Mouse (Mus musculus) frontal cortex, adult (tissue): ENCODE data around the gene Swi5.
"Not testable (repeated sequence)": the region's sequence is repeated elsewhere in the genome, so short reads cannot be mapped to it uniquely, and the experiment has no call there.

Experiments
- ATAC-seq: cut with Nextera tagmentation; 2 replicates; pipeline ENCODE4 v1.9.2; 2017; ENCODE audit warnings: mild to moderate bottlenecking, moderate library complexity, mixed read lengths; ENCODE audit not compliant: low TSS enrichment

Gene Swi5

GRCm38 (mm10) chr2:32311443-32312317 lies 23.8 kb upstream of the Swi5 start:
- no peak for ATAC-seq

DNA sequence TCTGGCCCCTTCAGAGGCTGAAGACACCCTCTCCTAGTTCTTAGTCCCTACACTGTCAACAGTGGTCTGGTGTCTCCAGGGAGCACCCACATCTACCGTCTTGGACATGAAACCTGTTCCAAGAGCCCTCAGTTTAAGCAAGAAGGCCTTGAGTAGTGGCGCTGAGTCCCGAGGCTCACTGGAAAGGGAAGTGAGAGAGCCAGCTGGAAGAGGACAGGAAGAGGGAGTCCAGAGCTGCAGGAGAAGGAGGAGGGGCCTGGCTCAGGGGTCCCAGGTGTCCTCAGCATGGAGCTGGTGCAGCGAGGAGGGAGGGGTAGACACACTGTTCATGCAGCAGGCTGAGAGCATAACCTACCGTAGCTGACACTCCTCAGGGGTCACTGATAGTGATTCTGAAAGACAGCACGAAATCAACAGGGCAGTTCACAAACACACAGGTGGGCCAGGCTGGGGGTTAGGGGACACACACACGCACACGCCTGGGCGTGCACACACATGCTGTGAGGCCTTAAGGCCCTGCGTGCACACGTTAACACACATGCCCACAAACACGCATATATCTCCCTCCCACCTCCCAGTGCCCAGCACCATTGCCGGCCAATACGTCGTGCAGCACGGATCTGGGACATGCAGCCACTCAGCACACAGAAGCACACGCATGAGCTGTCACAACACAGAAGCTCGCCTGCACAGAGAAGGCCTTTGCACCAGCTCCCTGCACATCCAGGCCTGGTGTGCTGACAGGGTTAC lies 22.4 kb upstream of the Swi5 start:
- no peak for ATAC-seq

GRCm38 (mm10) chr2:32308870-32309568 lies 21.1 kb upstream of the Swi5 start:
- ATAC-seq: no peak

- peak; percentile 29; the same call in 1 of the 2 replicates for ATAC-seq
Measured at GRCm38 (mm10) chr2:32307941-32308760, 20.3 kb upstream of the Swi5 start.

DNA sequence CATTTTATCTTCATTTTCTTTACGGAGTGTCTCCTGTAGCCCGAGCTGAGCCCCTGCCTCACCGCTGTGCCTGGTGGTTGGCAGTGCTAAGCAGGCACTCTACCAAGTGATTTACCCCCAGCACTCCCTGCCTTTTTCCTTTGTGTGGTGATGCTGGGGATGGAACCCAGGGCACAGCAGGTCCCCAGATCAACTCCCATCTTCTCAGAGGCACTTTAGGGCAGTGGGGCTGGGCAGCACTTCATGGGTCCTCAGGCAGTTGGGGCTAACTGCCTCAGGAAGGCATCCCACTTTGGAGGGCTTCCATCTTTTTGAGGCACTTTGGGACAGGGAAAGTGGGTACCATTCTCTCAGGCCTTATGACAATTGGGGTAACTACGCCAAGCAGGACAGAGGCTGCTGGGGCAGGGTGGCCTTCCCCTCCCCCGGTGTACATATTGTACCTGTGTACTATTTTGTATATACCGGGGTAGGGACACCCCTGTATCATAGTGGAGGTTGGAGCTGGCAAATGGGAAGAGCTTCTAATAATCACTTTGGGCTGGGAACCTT lies 19.4 kb upstream of the Swi5 start:
- ATAC-seq: no peak

DNA sequence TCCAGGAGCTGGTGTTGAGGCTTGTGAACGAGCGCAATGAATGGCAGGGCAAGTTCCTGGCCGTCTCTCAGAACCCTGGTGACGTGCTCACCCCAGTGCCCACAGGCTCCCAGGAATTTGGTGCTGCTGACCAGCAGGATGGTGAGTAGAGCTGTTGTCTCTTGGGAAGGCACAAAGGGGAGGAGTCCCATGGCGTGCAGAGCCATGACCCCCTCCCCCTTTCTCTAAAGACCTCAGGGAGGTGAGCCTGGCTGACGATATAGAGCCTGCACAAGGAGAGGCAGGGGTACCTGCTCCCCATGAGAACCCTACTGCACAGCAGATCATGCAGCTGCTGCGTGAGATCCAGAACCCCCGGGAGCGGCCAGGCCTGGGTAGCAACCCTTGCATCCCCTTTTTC lies 18.3 kb upstream of the Swi5 start:
- no peak for ATAC-seq

DNA sequence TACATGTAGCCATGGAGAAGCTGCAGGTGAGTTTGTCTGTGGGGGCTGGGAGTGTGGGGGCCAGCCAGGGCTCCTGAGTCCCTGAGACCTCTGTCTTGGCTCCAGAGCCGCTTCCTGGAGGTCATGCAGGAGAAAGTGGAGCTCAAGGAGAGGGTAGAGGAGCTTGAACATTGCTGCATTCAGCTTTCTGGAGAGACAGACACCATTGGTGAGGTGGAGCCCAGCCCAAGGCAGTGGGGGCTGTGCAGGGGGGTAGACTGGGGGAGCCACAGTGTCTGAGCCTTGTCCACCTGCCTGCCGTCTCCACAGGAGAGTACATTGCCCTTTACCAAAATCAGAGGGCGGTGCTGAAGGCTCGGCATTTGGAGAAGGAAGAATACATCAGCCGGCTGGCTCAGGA lies 17.8 kb upstream of the Swi5 start:
- no peak for ATAC-seq

DNA sequence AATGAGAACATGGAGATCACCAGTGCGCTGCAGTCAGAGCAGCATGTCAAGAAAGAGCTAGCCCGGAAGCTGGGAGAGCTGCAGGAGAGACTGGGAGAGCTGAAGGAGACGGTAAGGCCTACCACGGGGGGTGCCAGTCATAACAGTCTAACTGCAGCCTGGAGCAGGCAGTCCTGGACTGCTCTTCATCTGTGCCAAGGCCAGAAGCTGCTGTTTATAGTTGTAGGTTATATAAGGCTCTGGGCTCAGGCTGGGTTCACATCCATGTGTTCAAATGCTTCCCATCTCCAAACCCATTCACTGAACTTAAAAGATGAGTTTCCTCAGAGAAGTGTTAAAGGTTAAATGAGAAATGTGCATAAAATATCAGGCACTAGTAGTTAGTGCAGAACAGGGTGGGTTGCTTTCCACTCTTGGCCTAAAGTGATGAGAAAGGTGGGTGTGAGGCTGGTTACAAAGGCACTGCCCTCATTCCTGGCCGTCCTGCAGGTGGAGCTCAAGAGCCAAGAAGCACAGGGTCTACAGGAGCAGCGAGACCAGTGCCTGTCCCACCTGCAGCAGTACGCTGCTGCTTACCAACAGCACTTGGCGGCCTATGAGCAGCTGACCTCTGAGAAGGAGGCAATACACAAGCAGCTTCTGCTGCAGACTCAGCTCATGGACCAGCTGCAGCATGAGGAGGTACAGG lies 16.4 kb upstream of the Swi5 start:
- peak; percentile 25 for ATAC-seq

DNA sequence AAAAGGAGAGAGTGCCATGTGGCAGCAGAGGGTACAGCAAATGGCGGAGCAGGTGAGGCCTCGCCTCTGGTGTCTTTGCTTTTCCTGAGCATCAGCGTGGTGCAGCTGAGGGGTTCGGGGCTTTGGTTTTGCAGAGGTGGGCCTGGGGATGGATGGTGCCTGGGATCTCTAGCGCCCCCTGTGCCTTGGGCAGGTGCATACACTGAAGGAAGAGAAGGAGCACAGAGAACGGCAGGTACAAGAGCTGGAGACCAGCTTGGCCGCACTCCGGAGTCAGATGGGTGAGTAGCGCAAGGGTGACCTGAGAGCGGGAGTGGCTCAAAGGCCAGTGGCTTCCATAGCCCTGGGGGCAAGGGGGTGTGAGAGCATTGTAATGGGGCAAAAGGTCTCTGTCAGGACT lies 15.1 kb upstream of the Swi5 start:
- no peak for ATAC-seq

- peak; percentile 51; the same call in 1 of the 2 replicates for ATAC-seq
Measured at GRCm38 (mm10) chr2:32299469-32299868, 11.6 kb upstream of the Swi5 start.

GRCm38 (mm10) chr2:32295842-32296241 lies 8.0 kb upstream of the Swi5 start:
- not testable (repeated sequence) for ATAC-seq

DNA sequence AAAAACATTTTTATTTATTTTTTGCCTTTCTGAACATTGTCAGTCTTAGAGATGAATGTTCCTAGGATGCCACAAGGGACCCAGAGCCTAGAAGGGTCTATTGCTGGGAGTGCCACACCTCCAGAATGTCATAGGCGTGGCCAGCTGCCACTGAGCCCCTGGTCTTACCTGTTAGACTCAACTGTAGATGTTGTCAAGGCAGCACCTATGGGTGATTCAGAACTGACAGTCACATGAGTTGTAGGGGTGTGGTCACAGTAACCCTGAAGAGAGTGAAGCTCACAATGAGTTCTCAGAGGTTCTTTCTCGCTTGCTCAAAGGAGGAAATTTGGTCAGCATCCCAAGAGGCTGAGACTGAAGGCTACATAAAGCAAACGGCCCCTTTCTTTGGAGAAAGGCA lies 7.4 kb upstream of the Swi5 start:
- ATAC-seq: no peak

GRCm38 (mm10) chr2:32294348-32294747 lies 6.5 kb upstream of the Swi5 start:
- no peak for ATAC-seq

DNA sequence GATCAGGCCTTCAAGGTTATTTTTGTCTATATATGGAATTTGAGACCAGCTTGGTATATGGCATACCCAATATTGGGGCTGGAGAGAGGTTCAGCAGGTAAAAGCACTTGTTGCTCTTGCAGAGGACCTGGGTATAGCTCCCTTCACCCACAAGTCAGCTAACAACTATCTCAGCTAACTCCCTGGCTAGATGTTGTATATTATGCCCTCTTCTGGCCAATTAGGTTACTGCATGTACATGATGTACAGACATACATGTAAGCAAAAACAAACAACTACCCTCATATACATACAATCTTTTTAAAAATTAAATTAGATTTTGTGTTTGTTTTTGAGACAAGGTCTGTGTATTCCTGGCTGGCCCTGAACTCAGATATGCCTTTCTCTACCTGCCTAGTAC lies 1.7 kb upstream of the Swi5 start:
- ATAC-seq: no peak

- ATAC-seq: no peak
Measured at GRCm38 (mm10) chr2:32288371-32288931, 576 bp upstream of the Swi5 start.

DNA sequence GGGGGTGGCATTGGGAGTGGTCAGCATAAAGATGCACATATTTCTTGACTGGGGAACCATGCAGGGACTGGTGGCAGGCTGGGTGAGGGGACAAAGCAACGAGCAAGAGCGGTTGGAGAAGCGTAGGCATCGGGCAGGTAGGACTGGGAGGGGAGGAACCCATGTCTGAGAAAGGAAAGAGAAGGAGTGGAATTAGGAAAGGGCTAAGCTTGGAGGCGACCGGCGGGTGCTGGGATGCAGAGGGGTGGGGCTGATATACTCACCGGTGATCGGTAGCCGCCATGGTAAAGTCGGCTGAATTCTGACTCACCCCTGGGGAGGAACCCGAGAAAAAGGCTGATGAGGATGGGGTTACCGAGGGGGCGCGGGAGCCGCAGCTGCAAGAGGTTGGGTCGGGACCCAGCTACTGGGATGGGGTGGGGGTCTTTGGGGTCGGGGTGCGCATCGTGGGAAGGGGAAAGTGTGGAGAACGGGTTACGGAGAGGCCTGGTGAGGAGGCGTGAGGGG lies 488 bp downstream of the Swi5 start, which contains the start of gene Golga2:
Gene Golga2, plus strand, starts transcription at position 51 of the 507 bp plus-strand sequence.
- no peak for ATAC-seq

- no peak for ATAC-seq
Measured at GRCm38 (mm10) chr2:32283986-32284385, 3.9 kb downstream of the Swi5 start.

DNA sequence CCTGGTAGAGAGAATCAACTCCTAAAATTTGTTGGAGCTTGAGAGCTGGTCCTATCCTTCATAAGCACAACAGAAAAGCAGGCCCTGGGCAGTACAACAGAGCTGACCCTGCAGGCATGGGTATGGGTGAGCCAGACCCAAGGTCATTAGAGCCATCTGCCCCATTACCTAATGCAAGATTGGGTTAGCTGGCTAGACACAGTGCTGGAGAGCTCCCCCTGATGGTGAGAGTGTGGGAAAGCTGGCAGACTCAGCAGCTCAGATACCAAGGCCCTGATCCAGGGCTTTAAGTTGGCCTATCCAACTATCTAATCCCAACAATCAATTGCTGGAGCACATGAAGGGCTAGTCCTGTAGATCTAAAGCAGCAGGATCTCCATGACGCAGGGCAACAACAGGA lies 5.1 kb downstream of the Swi5 start:
- peak; percentile 68; the same call in 1 of the 2 replicates for ATAC-seq

DNA sequence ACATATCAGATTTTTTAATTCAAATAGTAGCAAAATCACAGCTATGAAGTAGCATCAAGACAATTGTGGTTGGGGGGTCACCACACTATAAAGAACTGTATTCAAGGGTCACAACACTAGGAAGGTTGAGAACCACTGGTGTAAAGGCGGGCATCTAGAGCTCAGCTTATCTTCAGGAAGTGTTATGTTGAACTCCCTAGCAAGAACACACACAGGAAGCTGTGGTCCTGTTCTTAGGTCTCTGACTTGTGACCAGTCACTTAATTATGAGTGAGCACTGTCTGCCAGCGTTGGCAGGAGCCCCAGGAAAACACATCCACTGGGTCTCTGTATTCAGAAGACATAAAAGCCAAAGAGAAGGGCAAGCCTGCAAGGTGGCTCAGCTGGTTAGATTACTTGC lies 5.6 kb downstream of the Swi5 start:
- no peak for ATAC-seq

DNA sequence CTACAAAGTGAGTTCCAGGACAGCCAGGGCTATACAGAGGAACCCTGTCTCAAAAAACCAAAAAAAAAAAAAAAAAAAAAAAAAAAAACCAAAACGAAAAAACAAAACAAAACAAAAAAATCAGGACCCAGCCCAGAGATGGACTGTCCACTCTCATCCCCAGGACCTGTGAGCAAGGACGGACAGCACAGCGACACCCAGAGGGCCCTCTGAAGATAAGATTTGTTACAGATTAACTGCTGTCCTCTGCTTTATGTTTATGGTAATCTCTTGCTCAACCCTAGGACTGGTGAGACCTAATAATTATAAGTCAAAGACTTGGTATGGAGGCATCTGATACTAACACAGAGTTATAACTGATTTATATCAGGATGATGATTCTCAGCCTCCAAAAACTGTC lies 12.1 kb downstream of the Swi5 start:
- no peak for ATAC-seq
